8 mouse cellular contexts compared by ENCODE assay signal in genomic region chr5:110544691-110545069, GRCm38 (mm10). TPM values are rescaled to one million over a fixed set of nuclear protein-coding genes. Genes with fewer than 3 reads are reported as not detected.
DNase-seq lines count a peak whose midpoint lies in the region; ATAC-seq and TF ChIP-seq lines count a peak whose summit lies in the region.

No protein-coding gene starts in this region.

- peak; percentile 11; the same call in 1 of the 2 replicates for ATAC-seq in frontal cortex, adult (ENCODE audit: low TSS enrichment)
- ATAC-seq in forebrain, embryonic 14.5 days = peak; percentile 38
- ATAC-seq in liver, embryonic 12.5 days = no peak

- peaks cover 8 to 16% of the 10 kb centered on the region in 2 experiments; a peak in 1 of 4 replicates for H3K4me1 ChIP-seq in ES-E14 (ENCODE audit: control insufficient read depth in 2 of 2, insufficient read depth in 2 of 2, low read length in 2 of 2, poor library complexity in 1 of 2)
- no peaks in the 10 kb centered on the region for H3K4me1 ChIP-seq in forebrain, embryonic 14.5 days (ENCODE audit: control insufficient read depth, insufficient read depth, low read length)
- H3K4me1 ChIP-seq in liver, embryonic 12.5 days = no peaks in the 10 kb centered on the region

- H3K9me3 ChIP-seq in ES-E14 (ENCODE audit: control insufficient read depth, insufficient read depth, low read depth, low read length) = no peaks in the 10 kb centered on the region
- H3K9me3 ChIP-seq in forebrain, embryonic 14.5 days (replicated peaks; ENCODE audit: control insufficient read depth, low read length) = no peaks in the 10 kb centered on the region
- no peaks in the 10 kb centered on the region for H3K9me3 ChIP-seq in liver, embryonic 12.5 days (replicated peaks)

- peaks cover 35% of the 10 kb centered on the region for H3K27me3 ChIP-seq in forebrain, embryonic 14.5 days (replicated peaks; ENCODE audit: control insufficient read depth, insufficient read depth, low read length)
- H3K27me3 ChIP-seq in liver, embryonic 12.5 days (replicated peaks) = peaks cover 94% of the 10 kb centered on the region

- in situ Hi-C loops in ES-E14 (cut with MboI; ENCODE audit: low sequenced_read_pairs in 2 of 2, unreplicated experiment in 2 of 2) = no loop called here

- peak overlapping the region; percentile 60 for H3K4me2 ChIP-seq in forebrain, embryonic 14.5 days (ENCODE audit: low read length)
- peak overlapping the region; percentile 46; the same call in 1 of the 2 replicates for H3K4me2 ChIP-seq in liver, embryonic 12.5 days

- H3K27ac ChIP-seq in ES-E14 (ENCODE audit: insufficient read depth, low read depth, low read length, poor library complexity, severe bottlenecking) = no peak overlapping the region
- H3K27ac ChIP-seq in forebrain, embryonic 14.5 days (ENCODE audit: low read depth, low read length) = no peak overlapping the region
- no peak overlapping the region for H3K27ac ChIP-seq in liver, embryonic 12.5 days

- H3K36me3 ChIP-seq in ES-E14 (ENCODE audit: control insufficient read depth, insufficient read depth, low read length, poor library complexity, severe bottlenecking) = no peaks in the 10 kb centered on the region
- no peaks in the 10 kb centered on the region for H3K36me3 ChIP-seq in forebrain, embryonic 14.5 days (ENCODE audit: control insufficient read depth, insufficient read depth, low read length)
- no peaks in the 10 kb centered on the region for H3K36me3 ChIP-seq in liver, embryonic 12.5 days

- 2% methylated on average over 24 of the region's 24 CpGs for whole genome bisulfite sequencing in forebrain, embryonic 14.5 days
- 5% methylated on average over 24 of the region's 24 CpGs for WGBS in liver, embryonic 12.5 days (ENCODE audit: insufficient replicate concordance)

- no peak overlapping the region for H3K9ac ChIP-seq in ES-E14 (ENCODE audit: insufficient read depth, low read depth, low read length, poor library complexity, severe bottlenecking)
- peak overlapping the region; percentile 58 for H3K9ac ChIP-seq in forebrain, embryonic 14.5 days (ENCODE audit: low read length)
- no peak overlapping the region for H3K9ac ChIP-seq in liver, embryonic 12.5 days

- no peak for DNase-seq in frontal cortex, adult 2 months (ENCODE audit: extremely low spot score in 1 of 2, low spot score in 1 of 2)
- no peak for DNase-seq in ES-E14 (ENCODE audit: low read depth, low spot score)
- DNase-seq in forebrain, embryonic 14.5 days (ENCODE audit: low spot score) = no peak
- DNase-seq in adrenal gland, postnatal 14 days = no peak
- no peak for DNase-seq in kidney, adult 11 months
- DNase-seq in kidney, adult 9 months = no peak

- peak overlapping the region; percentile 58 to 77 for H3K4me3 ChIP-seq in ES-E14 (ENCODE audit: insufficient read depth in 1 of 2, low read depth in 1 of 2, low read length in 2 of 2, poor library complexity in 1 of 2, severe bottlenecking in 1 of 2)
- H3K4me3 ChIP-seq in forebrain, embryonic 14.5 days (ENCODE audit: low read depth, low read length) = peak overlapping the region; percentile 44
- no peak overlapping the region for H3K4me3 ChIP-seq in liver, embryonic 12.5 days

TF ChIP-seq in ES-E14, 5 proteins besides CTCF, POLR2A, EP300 and RAD21:
- TF ChIP-seq MAFK (IDR thresholded peaks at IDR 0.05; ENCODE audit: insufficient read depth, low read depth, low read length) (no peak), HCFC1 (IDR thresholded peaks at IDR 0.05; ENCODE audit: borderline replicate concordance, insufficient read depth, low read length) (no peak), CHD2 (IDR thresholded peaks at IDR 0.05; ENCODE audit: low read depth, low read length) (no peak), ZNF384 (IDR thresholded peaks at IDR 0.05; ENCODE audit: low read depth, low read length) (no peak)

RNA-seq across cellular contexts. Expression of gene Galnt9, which starts 0.5 kb away (rescaled TPM):
- polyA plus RNA-seq in frontal cortex, adult 2 months (2012; rRNA removed) = 43.8 and 52.2 TPM in 2 replicates
- 0.40 and 1.6 TPM in 2 replicates for total RNA-seq in ES-E14 (2012; rRNA removed)
- polyA plus RNA-seq in forebrain, embryonic 14.5 days (2014; fragmentation: Nextera tagmentation; extraction: Ambion mirVana) = 12.1 and 13.3 TPM in 2 replicates
- not detected in 2 replicates for polyA plus RNA-seq in liver, embryonic 12.5 days (2016; fragmentation: Nextera tagmentation; extraction: Ambion mirVana)
- total RNA-seq in adrenal gland, postnatal 14 days (2021) = 0.30 TPM in 1 of 2 replicates, not detected in the other

Comparison
In these comparisons a context has a peak if more than half of its experiments do, and no peak if none do; other contexts are left out.
1. RNA of gene Galnt9, which starts 0.5 kb away (polyA plus RNA-seq): 43.8 to 52.2 TPM in frontal cortex, adult 2 months and 12.1 to 13.3 TPM in forebrain, embryonic 14.5 days; not detected in liver, embryonic 12.5 days; every median in the first group is over 10 times any median in the second.